Mouse (Mus musculus): ENCODE measurements around the gene Sft2d1.

DNA sequence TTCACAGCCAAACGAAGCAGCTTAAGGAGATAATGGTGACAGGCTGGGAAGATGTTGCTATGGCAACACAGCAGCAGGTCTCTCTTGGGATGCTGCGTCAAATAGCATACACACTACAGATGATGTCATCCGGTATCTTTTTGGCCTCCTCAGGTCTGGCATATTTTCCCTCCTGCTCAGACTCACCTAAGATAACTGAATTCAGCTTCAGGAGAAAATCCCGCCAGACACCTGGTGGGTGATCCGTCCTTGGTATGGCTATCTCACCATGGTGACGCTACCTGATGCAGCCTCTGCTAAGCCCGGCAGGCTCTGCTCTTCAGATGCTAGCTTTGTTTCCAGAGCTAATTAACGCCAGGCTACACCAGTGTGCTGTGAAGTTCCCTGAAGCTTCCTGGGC lies 57.7 kb downstream of the Sft2d1 start:
- TF ChIP-seq CTCF (IDR thresholded peaks at IDR 0.05; ENCODE audit: low read depth) (no peak), EP300 (IDR thresholded peaks at IDR 0.05; ENCODE audit: low read depth) (no peak)
